Mouse (Mus musculus): ENCODE data around the gene Tmcc1. TPM values are rescaled to one million over a fixed set of nuclear protein-coding genes. Genes with fewer than 3 reads are reported as not detected.

Gene Tmcc1
- polyA plus RNA-seq, 1 experiment from 2014 or later, result 11.1 TPM

DNA sequence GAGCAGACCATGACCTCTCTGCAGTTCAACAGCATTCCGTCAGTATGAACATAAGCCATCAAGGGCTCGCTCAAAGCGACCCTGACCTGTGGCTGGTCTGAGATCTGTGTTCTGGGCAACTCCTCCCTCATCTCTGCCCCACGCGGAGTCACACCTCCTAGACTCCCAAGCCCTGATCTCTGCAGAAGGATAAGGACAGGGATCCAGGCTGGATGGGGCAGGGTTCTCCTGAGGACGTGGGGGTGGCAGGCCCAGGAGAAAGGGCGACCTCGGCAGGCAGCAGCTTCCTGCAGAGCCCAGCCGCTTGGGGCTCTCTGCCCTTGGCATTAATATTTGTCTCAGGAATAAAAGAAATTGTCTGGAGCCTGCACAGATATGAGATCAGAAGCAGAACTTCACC lies 207.7 kb downstream of the Tmcc1 start:
- Histone ChIP-seq H3K4me2 (ENCODE audit: low read depth, low read length) (peak overlapping the region; percentile 29), H3K27me3 (ENCODE audit: control insufficient read depth, insufficient read depth, low read depth, low read length) (no peaks in the 10 kb centered on the region; the same call in 1 of the 2 replicates), H3K9me3 (ENCODE audit: control insufficient read depth, low read length) (no peaks in the 10 kb centered on the region), H3K4me1 (replicated peaks; ENCODE audit: control insufficient read depth, insufficient read depth, low read length) (peaks cover 71% of the 10 kb centered on the region), H3K36me3 (ENCODE audit: control insufficient read depth, insufficient read depth, low read length) (peaks cover 2% of the 10 kb centered on the region; the same call in 1 of the 2 replicates), H3K4me3 (ENCODE audit: low read length) (no peak overlapping the region), H3K9ac (ENCODE audit: low read length) (peak overlapping the region; percentile 46), H3K27ac (ENCODE audit: low read length) (peak overlapping the region; percentile 95)
- WGBS, result 25% methylated on average over 9 of the region's 9 CpGs
- ATAC-seq (ENCODE audit: low read depth), result no peak

- Histone ChIP-seq H3K9me3 (ENCODE audit: control insufficient read depth, low read length) (no peaks in the 10 kb centered on the region), H3K4me1 (replicated peaks; ENCODE audit: control insufficient read depth, insufficient read depth, low read length) (peaks cover 67% of the 10 kb centered on the region), H3K4me2 (ENCODE audit: low read depth, low read length) (0 out of 2 replicates have a peak overlapping the region, but pooled peaks have one; percentile 6), H3K36me3 (ENCODE audit: control insufficient read depth, insufficient read depth, low read length) (peaks cover 4% of the 10 kb centered on the region), H3K4me3 (ENCODE audit: low read length) (no peak overlapping the region), H3K27me3 (ENCODE audit: control insufficient read depth, insufficient read depth, low read depth, low read length) (no peaks in the 10 kb centered on the region), H3K9ac (ENCODE audit: low read length) (no peak overlapping the region), H3K27ac (ENCODE audit: low read length) (peak overlapping the region; percentile 95)
- WGBS, result 48% methylated on average over 7 of the region's 7 CpGs
- no peak for ATAC-seq (ENCODE audit: low read depth)
Observed at GRCm38 (mm10) chr6:115984580-115984979, 208.7 kb downstream of the Tmcc1 start.

GRCm38 (mm10) chr6:115983306-115984038 lies 209.8 kb downstream of the Tmcc1 start:
- Histone ChIP-seq H3K27ac (ENCODE audit: low read length) (peak overlapping the region; percentile 95), H3K9ac (ENCODE audit: low read length) (peak overlapping the region; percentile 49), H3K27me3 (ENCODE audit: control insufficient read depth, insufficient read depth, low read depth, low read length) (no peaks in the 10 kb centered on the region), H3K36me3 (ENCODE audit: control insufficient read depth, insufficient read depth, low read length) (peaks cover 3% of the 10 kb centered on the region), H3K4me2 (ENCODE audit: low read depth, low read length) (peak overlapping the region; percentile 32), H3K4me1 (replicated peaks; ENCODE audit: control insufficient read depth, insufficient read depth, low read length) (peaks cover 59% of the 10 kb centered on the region), H3K4me3 (ENCODE audit: low read length) (no peak overlapping the region), H3K9me3 (ENCODE audit: control insufficient read depth, low read length) (no peaks in the 10 kb centered on the region)
- peak; percentile 82 for ATAC-seq (ENCODE audit: low read depth)
- WGBS, result 33% methylated on average over 12 of the region's 12 CpGs

DNA sequence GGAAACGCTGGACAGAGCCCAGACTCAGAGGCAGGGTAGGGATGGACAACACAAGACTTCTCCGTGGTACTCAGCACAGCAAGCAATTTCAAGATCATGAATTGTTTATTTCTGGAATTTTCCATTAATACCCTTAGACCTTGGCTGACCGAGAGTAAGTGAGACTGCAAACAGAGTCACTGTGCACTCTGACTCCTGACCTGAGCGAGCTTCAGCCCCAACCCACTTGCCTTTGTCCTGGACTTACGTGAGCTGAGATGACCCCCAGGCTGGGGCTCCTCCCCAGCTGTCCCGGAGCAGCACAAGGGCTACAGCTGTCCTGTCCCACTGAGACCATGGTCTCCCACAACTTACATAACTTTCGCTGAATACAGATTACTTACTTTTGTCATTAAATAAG lies 210.4 kb downstream of the Tmcc1 start:
- WGBS, result 34% methylated on average over 7 of the region's 7 CpGs
- peak overlapping the region; percentile 32 for H3K4me2 ChIP-seq (ENCODE audit: low read depth, low read length)
- H3K9me3 ChIP-seq (ENCODE audit: control insufficient read depth, low read length), result no peaks in the 10 kb centered on the region
- H3K9ac ChIP-seq (ENCODE audit: low read length), result peak overlapping the region; percentile 49
- no peaks in the 10 kb centered on the region for H3K27me3 ChIP-seq (ENCODE audit: control insufficient read depth, insufficient read depth, low read depth, low read length)
- no peak overlapping the region for H3K4me3 ChIP-seq (ENCODE audit: low read length)
- H3K27ac ChIP-seq (ENCODE audit: low read length), result peak overlapping the region; percentile 95
- peaks cover 58% of the 10 kb centered on the region for H3K4me1 ChIP-seq (replicated peaks; ENCODE audit: control insufficient read depth, insufficient read depth, low read length)
- no peak for ATAC-seq (ENCODE audit: low read depth)
- peaks cover 8% of the 10 kb centered on the region for H3K36me3 ChIP-seq (ENCODE audit: control insufficient read depth, insufficient read depth, low read length)

GRCm38 (mm10) chr6:115978596-115978995 lies 214.7 kb downstream of the Tmcc1 start:
- no peak overlapping the region for H3K4me3 ChIP-seq (ENCODE audit: low read length)
- no peak for ATAC-seq (ENCODE audit: low read depth)
- no peak overlapping the region for H3K27ac ChIP-seq (ENCODE audit: low read length)
- no peaks in the 10 kb centered on the region for H3K27me3 ChIP-seq (ENCODE audit: control insufficient read depth, insufficient read depth, low read depth, low read length)
- H3K36me3 ChIP-seq (ENCODE audit: control insufficient read depth, insufficient read depth, low read length), result peaks cover 22% of the 10 kb centered on the region
- H3K4me2 ChIP-seq (ENCODE audit: low read depth, low read length), result no peak overlapping the region
- no peak overlapping the region for H3K9ac ChIP-seq (ENCODE audit: low read length)
- whole genome bisulfite sequencing, result 66% methylated on average over 8 of the region's 8 CpGs
- no peaks in the 10 kb centered on the region for H3K9me3 ChIP-seq (ENCODE audit: control insufficient read depth, low read length)
- peaks cover 17% of the 10 kb centered on the region for H3K4me1 ChIP-seq (replicated peaks; ENCODE audit: control insufficient read depth, insufficient read depth, low read length)

DNA sequence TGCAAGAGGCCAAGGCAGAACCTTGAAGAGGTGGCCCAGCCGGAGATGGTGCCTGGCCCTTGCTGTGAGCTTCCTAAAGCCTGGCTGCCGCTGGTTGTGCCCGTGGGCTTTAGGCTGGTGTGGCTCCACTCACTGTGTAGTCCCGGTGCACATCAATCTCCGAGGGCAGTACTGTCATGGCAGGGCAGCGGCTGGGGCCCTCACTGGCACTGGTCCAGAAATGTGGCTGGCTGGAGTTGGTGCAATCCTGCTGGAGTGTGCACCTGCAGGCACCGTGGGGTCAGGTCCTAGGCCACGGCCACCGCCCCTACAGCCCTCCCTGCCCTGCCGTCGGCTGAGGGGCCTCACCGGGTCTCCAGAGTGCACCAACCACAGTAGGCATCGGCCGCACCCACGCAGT lies 215.5 kb downstream of the Tmcc1 start:
- Histone ChIP-seq H3K36me3 (ENCODE audit: control insufficient read depth, insufficient read depth, low read length) (peaks cover 22% of the 10 kb centered on the region), H3K9me3 (ENCODE audit: control insufficient read depth, low read length) (no peaks in the 10 kb centered on the region), H3K27ac (ENCODE audit: low read length) (no peak overlapping the region), H3K4me1 (replicated peaks; ENCODE audit: control insufficient read depth, insufficient read depth, low read length) (peaks cover 18% of the 10 kb centered on the region), H3K27me3 (ENCODE audit: control insufficient read depth, insufficient read depth, low read depth, low read length) (no peaks in the 10 kb centered on the region), H3K9ac (ENCODE audit: low read length) (no peak overlapping the region), H3K4me2 (ENCODE audit: low read depth, low read length) (no peak overlapping the region), H3K4me3 (ENCODE audit: low read length) (no peak overlapping the region)
- 77% methylated on average over 15 of the region's 15 CpGs for WGBS
- ATAC-seq (ENCODE audit: low read depth), result no peak

GRCm38 (mm10) chr6:115975606-115976005 lies 217.7 kb downstream of the Tmcc1 start:
- Histone ChIP-seq H3K27ac (ENCODE audit: low read length) (no peak overlapping the region), H3K9ac (ENCODE audit: low read length) (no peak overlapping the region), H3K27me3 (ENCODE audit: control insufficient read depth, insufficient read depth, low read depth, low read length) (no peaks in the 10 kb centered on the region), H3K4me3 (ENCODE audit: low read length) (no peak overlapping the region), H3K4me2 (ENCODE audit: low read depth, low read length) (no peak overlapping the region), H3K36me3 (ENCODE audit: control insufficient read depth, insufficient read depth, low read length) (peaks cover 22% of the 10 kb centered on the region), H3K4me1 (replicated peaks; ENCODE audit: control insufficient read depth, insufficient read depth, low read length) (peaks cover 23% of the 10 kb centered on the region), H3K9me3 (ENCODE audit: control insufficient read depth, low read length) (no peaks in the 10 kb centered on the region)
- no peak for ATAC-seq (ENCODE audit: low read depth)
- 78% methylated on average over 8 of the region's 8 CpGs for WGBS

GRCm38 (mm10) chr6:115973881-115974662 lies 219.2 kb downstream of the Tmcc1 start:
- Histone ChIP-seq H3K9ac (ENCODE audit: low read length) (no peak overlapping the region), H3K27ac (ENCODE audit: low read length) (no peak overlapping the region), H3K9me3 (ENCODE audit: control insufficient read depth, low read length) (no peaks in the 10 kb centered on the region), H3K36me3 (ENCODE audit: control insufficient read depth, insufficient read depth, low read length) (peaks cover 20% of the 10 kb centered on the region), H3K4me1 (replicated peaks; ENCODE audit: control insufficient read depth, insufficient read depth, low read length) (peaks cover 23% of the 10 kb centered on the region), H3K4me2 (ENCODE audit: low read depth, low read length) (no peak overlapping the region), H3K4me3 (ENCODE audit: low read length) (no peak overlapping the region), H3K27me3 (ENCODE audit: control insufficient read depth, insufficient read depth, low read depth, low read length) (no peaks in the 10 kb centered on the region)
- WGBS, result 73% methylated on average over 16 of the region's 16 CpGs
- ATAC-seq (ENCODE audit: low read depth), result no peak

- ATAC-seq (ENCODE audit: low read depth), result no peak
- H3K36me3 ChIP-seq (ENCODE audit: control insufficient read depth, insufficient read depth, low read length), result peaks cover 22% of the 10 kb centered on the region
- H3K27me3 ChIP-seq (ENCODE audit: control insufficient read depth, insufficient read depth, low read depth, low read length), result no peaks in the 10 kb centered on the region
- H3K27ac ChIP-seq (ENCODE audit: low read length), result no peak overlapping the region
- no peak overlapping the region for H3K4me2 ChIP-seq (ENCODE audit: low read depth, low read length)
- no peak overlapping the region for H3K4me3 ChIP-seq (ENCODE audit: low read length)
- no peaks in the 10 kb centered on the region for H3K9me3 ChIP-seq (ENCODE audit: control insufficient read depth, low read length)
- 82% methylated on average over 15 of the region's 15 CpGs for WGBS
- peaks cover 23% of the 10 kb centered on the region for H3K4me1 ChIP-seq (replicated peaks; ENCODE audit: control insufficient read depth, insufficient read depth, low read length)
- no peak overlapping the region for H3K9ac ChIP-seq (ENCODE audit: low read length)
Observed at GRCm38 (mm10) chr6:115973139-115973875, 220.0 kb downstream of the Tmcc1 start.
